Mouse (Mus musculus): ENCODE results near the gene Nlrp9b.
"Not testable (repeated sequence)": the region's sequence is repeated elsewhere in the genome, so short reads cannot be mapped to it uniquely, and the experiment has no call there.

DNA sequence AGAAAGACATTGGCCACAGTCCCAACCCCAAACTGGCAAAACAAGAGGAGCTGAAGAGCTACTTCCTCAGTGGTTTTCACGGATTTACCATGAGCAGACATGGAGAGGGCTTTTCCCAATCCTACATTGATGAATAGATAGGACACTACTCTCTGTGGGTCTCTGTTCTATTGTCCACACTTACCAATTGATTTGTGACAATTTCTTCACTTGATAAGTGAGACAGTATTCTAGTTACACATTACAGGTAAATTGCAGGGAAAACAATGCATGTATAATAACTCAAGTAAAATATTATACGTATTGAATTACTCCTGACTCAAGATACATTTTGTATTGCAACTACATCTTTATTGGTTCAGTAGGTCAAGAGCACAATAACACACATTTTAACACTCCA lies 131.2 kb downstream of the Nlrp9b start, which contains the start of gene Gm16442:
- TF ChIP-seq POLR2A, CTCF (IDR thresholded peaks at IDR 0.05; ENCODE audit: extremely low read depth, insufficient read depth, low read length): not testable (repeated sequence)

Data from cortical plate, adult 2 months (tissue).